Mouse (Mus musculus) bone marrow macrophage, adult 2 months (primary cell): ENCODE results near the gene Rassf5. TPM values are rescaled to one million over a fixed set of nuclear protein-coding genes. Genes with fewer than 3 reads are reported as not detected.
A peak's percentile ranks its signal among the peaks of the same experiment; 100 is the strongest.

ENCODE experiments used
- H3K27ac ChIP-seq: 2 replicates; pipeline ENCODE4 v1.5.1; 2012; ENCODE audit warnings: low read depth, low read length; ENCODE audit not compliant: insufficient read depth
- H3K4me1 ChIP-seq: 2 replicates; pipeline ENCODE4 v1.6.1; 2012; ENCODE audit warnings: low read length; ENCODE audit not compliant: control insufficient read depth, insufficient read depth
- H3K4me3 ChIP-seq: 2 replicates; pipeline ENCODE4 v1.5.1; 2012; ENCODE audit warnings: mild to moderate bottlenecking, low read length, moderate library complexity; ENCODE audit not compliant: insufficient read depth
- CTCF ChIP-seq: IDR thresholded peaks from 2 replicates; pipeline ENCODE4 v1.5.1; 2012; ENCODE audit warnings: low read depth, mild to moderate bottlenecking, low read length, moderate library complexity
- POLR2A ChIP-seq: IDR thresholded peaks from 2 replicates; pipeline ENCODE4 v1.6.1; 2012; ENCODE audit warnings: mild to moderate bottlenecking, low read depth, low read length, borderline replicate concordance
- polyA plus RNA-seq: library from polyadenylated mRNA; stranded (reverse); fragments of >200 nt; gene quantifications from 2 replicates; pipeline ENCODE4 v1.2.4, GENCODE M21; 2012; ENCODE audit not compliant: missing spikeins, insufficient read depth, insufficient read length

Gene Rassf5
- polyA plus RNA-seq, 1 experiment: 49.4 TPM

- Histone ChIP-seq H3K4me3 (no peak overlapping the region), H3K27ac (no peak overlapping the region), H3K4me1 (peaks cover 52% of the 10 kb centered on the region)
- TF ChIP-seq POLR2A: no peak
- no peak for TF ChIP-seq CTCF
Measured at GRCm38 (mm10) chr1:131280280-131280679, 35.2 kb upstream of the Rassf5 start.

GRCm38 (mm10) chr1:131279456-131279776 lies 34.4 kb upstream of the Rassf5 start, which contains the start of gene Ikbke:
Ikbke (minus strand) TSS chr1:131279606.
- Histone ChIP-seq H3K4me1 (peaks cover 60% of the 10 kb centered on the region), H3K27ac (peak within 1 kb of the TSS; percentile 92), H3K4me3 (peak within 1 kb of the TSS; percentile 59)
- no peak for TF ChIP-seq POLR2A
- TF ChIP-seq CTCF: no peak

DNA sequence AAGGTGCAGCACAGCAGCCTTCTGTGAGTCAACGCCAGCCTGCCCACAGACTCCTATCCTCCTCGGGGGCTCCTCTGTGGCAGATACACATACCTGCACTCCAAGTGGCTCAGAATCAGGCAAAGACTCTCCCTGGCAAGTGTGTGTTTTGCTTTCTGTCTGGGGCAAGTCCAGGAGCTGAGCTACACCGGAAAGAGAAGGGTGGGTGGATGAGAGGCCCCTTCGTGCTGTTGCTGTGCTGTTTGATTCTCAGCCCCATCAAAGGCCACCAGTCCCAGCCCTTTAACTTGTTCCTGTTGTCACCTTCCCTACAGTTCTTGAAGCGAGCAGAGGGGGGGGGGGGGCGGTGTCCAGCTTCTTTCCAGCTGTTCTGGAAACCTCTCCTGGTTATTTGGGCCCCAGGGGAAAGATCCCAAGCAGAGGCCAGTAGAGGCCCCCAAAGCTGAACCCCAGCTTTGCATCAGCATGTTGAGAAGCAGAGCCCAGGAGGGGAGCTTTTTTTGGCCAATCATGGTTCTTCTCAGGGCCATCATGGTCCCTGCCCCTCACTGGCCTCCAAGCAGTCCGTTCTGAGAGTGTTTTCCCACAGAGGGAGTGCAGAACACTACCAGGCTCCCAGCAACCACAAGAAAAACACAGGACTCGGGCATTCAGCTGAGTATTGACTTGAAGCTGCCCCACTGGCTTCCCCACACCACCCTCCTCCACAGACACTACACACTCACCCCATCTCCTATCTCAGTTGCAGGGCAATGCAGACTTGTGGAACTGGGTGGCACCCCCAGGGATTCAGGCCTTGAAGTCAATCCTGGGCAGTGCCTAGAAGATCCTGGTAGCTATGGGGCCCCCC lies 33.8 kb upstream of the Rassf5 start:
- Histone ChIP-seq H3K4me1 (peaks cover 62% of the 10 kb centered on the region), H3K27ac (peak overlapping the region; percentile 92), H3K4me3 (peak overlapping the region; percentile 59)
- no peak for TF ChIP-seq POLR2A
- no peak for TF ChIP-seq CTCF

- peak overlapping the region; percentile 39 for H3K4me3 ChIP-seq
- H3K27ac ChIP-seq: peak overlapping the region; percentile 92
- peaks cover 44% of the 10 kb centered on the region for H3K4me1 ChIP-seq
- no peak for TF ChIP-seq POLR2A
- no peak for TF ChIP-seq CTCF
Measured at GRCm38 (mm10) chr1:131276831-131277230, 31.8 kb upstream of the Rassf5 start.

- peaks cover 44% of the 10 kb centered on the region for H3K4me1 ChIP-seq
- TF ChIP-seq CTCF (no peak), POLR2A (no peak)
- H3K4me3 ChIP-seq: peak overlapping the region; percentile 39; the same call in 1 of the 2 replicates
- peak overlapping the region; percentile 92; the same call in 1 of the 2 replicates for H3K27ac ChIP-seq
Measured at GRCm38 (mm10) chr1:131275577-131275976, 30.5 kb upstream of the Rassf5 start.

DNA sequence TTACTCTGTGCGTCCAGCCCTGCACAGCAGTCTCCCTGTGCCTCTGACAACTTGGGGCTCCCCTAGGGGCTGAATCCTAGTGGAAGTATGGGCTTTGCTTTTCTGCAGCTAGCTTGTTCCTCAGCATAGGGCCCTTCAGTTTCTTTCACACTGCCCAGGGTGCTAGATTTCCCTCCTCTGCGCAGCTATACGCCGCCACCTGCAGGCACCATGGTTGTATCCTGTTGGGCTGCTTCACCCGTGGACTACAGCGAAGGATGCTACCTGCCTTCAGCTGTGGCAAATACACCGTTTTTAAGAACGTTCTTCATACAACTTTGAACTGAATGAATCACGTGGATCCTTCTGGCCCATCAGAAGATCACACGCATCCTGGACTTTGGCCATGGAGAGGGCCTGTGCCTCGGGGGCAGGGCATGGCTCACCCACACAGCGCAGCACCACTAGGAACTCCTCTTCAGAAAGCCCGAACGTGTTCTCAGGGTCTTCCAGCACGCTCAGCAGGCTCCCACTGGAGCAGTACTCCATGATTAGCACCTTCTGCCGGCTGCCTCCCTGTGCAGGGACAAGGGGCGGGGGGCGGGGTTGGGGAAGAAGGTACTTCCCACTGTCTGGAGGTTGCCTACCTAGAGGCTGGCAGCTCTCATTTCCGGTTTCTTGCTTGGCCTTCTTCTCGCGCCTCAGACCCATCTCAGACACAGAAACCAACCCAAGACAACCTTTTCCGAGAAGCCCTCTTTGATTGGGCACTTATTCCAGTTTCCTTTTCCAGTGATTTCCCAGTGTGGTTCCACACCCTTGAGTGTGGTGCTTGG lies 29.9 kb upstream of the Rassf5 start:
- Histone ChIP-seq H3K4me1 (peaks cover 39% of the 10 kb centered on the region), H3K27ac (no peak overlapping the region), H3K4me3 (no peak overlapping the region)
- TF ChIP-seq CTCF (no peak), POLR2A (no peak)

- peak; percentile 94 for TF ChIP-seq CTCF
- TF ChIP-seq POLR2A: no peak
- H3K27ac ChIP-seq: no peak overlapping the region
- H3K4me3 ChIP-seq: no peak overlapping the region
- peaks cover 7% of the 10 kb centered on the region for H3K4me1 ChIP-seq
Measured at GRCm38 (mm10) chr1:131269797-131270578, 24.9 kb upstream of the Rassf5 start.

DNA sequence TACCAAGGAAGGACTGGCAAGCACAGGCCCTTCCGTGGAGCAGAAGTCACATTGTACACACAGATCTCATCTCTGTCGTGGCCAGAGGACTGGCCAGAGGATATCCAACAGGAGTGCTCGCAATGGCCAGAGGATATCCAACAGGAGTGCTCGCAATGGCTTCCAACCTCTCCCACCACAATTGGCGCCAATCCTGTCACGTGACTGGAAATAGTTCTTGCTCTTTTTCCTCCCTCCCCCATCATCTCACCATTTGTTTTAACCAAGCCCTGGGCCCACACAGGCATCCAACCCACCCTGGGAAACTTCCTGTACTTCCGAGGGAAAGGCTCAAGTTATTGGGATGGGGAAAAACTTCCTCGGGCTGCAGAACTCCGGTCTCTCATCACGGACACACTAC lies 23.7 kb upstream of the Rassf5 start:
- Histone ChIP-seq H3K27ac (no peak overlapping the region), H3K4me3 (no peak overlapping the region), H3K4me1 (no peaks in the 10 kb centered on the region)
- no peak for TF ChIP-seq POLR2A
- TF ChIP-seq CTCF: no peak

- H3K4me1 ChIP-seq: no peaks in the 10 kb centered on the region
- TF ChIP-seq POLR2A: no peak
- no peak overlapping the region for H3K4me3 ChIP-seq
- no peak overlapping the region for H3K27ac ChIP-seq
Measured at GRCm38 (mm10) chr1:131263905-131264304, 18.8 kb upstream of the Rassf5 start.
